Mouse (Mus musculus) cerebellum, adult 9-10 months (tissue): ENCODE results near the gene Gm11172.

Source experiments
- DNase-seq: peaks from one replicate; pipeline ENCODE4 v3.0.0; 2022

The Gm11172 gene

DNA sequence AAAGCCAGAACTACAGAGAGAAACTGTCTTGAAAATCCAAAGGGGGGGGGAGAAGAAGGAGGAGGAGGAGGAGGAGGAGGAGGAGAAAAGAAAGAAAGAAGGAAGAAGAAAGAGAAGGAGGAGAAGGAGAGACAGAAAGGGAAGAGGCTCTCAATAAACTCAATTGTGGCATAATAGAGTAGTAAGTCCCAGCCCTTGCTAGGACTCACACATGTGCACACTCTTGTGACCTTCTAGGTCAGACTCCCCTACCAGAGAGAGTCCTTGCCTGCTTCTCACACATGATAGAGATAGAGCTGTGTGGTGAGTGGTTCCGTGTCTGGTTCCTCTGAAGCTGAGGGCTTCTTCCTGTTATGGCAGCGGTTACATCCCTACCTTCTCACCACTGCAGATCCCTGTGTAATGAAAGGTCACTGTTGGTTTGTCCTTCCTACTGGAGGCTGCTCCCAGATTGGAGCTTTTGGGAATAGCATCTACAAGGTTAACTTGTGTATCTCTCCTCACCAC lies at the start of gene Gm11172:
Gene Gm11172 (plus strand): TSS at position 51 of the 507 bp plus-strand sequence.
- DNase-seq = no peak

DNA sequence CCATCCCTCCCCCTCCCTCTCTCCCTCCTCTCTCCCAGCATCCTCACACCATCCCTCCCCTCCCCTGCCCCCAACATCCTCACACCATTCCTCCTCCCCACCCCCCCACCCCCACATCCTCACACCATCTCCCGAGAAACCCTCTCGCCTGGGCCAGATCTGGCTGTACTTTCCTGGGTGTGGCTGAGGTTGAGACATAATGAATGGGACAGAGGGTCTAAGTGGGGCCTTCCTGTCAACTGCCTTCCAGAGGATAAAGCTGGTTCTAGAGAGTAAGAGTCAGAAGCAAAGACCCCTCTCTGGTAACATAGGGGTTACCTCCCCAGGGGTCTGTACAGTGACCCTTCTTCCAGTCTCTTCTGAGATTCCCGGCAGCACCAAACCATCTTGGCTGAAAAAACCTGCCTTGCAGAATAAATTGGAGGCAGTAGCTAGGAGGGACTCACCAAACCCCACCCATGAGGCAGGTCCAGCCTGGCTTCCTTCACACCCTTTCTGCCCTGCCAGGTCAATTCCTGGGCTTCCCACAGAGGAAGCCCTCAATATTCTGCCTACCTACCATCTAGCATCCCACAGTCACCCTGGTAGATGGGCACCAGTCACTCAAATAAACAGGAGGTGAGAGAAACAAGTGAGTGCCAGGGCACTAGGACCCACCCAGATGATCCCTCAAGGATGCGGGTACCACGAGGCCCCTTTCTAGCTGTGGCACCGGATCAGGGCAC lies 49.0 kb upstream of the Gm11172 start:
- DNase-seq = no peak

DNA sequence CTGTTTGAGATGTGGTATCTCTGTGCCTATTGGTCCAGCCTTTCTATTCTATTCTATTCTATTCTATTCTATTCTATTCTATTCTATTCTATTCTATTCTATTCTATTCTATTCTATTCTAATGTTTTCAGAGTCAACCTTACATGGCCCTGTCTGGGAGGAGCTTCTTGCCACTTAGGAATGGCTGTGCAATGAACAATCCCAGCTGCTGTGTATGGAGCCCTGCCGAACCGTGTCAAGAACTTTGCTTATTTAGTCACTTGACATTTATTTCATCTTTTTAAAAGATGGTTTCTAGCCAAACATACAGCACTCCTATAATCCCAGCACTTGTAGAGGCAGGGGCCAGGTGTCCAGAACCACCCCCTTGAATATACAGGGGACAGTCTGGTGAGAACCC lies 48.4 kb upstream of the Gm11172 start:
- no peak for DNase-seq

DNA sequence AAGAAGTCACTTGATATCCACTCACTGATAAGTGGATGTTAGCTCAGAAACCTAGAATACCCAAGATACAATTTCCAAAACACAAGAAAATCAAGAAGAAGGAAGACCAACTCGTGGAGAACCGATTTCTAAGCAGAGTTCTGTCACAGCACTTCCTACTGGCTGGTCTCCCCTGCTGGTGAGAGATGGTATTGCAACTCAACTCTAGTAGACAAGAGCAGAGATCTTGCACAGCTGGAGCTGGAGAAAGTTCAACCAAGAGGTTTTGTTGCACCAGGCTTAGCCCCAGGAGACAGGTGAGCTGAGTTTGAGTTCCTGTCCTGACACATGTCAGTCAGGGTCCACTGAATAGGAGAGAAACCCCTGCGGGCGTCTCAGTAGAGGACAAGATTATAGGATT lies 45.6 kb upstream of the Gm11172 start:
- DNase-seq = peak; percentile 78

DNA sequence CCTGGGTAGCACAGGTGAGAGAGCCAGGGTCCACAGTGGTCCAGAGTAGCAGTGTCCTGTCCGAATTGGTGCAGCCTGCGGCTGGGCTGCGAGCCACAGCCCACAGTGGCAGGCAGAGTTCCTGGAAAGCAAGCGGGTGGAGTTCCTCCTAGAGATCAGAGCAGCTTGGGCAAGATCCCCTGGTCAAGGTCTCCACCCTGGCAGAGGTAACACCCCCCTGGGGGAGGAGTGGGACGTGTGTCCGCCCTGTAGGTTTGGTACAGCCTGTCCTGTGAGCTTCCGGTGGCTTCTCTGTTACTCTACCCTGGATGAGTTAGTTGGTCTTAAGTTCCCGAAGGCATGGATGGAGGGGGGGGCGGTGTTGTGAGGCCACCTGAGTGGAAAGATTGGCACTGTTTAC lies 43.9 kb upstream of the Gm11172 start:
- no peak for DNase-seq

DNA sequence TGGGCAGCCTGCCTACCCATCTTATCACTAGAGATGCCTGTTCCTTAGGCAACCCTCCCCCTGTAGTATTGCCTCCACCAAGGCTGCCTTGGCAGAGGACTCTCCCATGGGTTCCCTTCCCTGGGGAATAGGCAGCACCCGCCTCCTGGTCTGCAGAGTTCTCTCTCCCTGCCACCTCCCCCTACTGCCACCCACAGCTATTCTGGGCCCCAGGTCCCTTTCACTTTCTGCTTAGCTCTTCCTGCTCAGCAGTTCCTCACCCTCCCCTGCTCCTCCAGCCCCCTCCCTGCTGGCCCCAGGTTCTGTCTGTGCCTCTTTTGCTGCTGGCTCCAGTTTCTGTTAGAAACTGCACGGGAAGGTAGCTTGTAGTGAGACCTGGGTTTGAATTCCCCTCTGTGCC lies 43.1 kb upstream of the Gm11172 start:
- no peak for DNase-seq

DNA sequence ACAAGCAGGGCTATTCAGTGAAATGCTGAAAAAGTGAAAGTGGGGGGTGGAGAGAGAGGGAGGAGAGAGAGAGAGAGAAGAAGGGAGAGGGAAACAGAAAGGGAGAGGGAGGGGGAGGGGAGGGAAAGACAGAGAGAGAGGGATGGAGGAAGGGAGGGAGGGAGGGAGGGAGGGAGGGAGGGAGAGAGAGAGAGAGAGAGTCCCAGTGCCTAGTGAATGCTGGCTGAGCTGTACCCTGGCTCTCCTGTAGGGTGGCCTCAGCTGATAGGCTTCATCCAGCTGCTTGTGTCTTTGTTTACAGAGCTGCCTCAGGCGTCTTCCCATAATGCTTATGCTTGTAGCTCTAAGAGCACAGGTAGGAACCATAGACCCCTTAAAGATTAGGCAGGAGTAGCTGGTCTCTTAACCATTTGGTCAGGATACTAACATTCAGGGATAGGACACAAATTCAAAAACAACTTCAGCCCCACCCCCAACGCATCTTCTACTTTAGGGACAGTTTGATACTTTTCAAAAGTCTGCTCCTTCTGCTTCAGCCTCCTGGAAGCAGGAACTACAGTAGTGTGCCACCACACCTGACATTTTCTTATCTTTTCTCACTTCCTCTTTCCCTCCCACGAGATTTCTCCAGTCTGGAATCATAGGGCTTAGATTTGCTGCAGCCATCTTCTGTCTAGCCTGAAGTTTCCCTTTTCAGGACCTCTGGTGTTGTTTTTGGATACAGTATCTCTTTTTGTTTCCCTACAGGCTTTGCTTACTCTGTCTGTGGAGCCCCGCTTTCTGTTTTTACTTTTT lies 42.0 kb upstream of the Gm11172 start:
- no peak for DNase-seq

DNA sequence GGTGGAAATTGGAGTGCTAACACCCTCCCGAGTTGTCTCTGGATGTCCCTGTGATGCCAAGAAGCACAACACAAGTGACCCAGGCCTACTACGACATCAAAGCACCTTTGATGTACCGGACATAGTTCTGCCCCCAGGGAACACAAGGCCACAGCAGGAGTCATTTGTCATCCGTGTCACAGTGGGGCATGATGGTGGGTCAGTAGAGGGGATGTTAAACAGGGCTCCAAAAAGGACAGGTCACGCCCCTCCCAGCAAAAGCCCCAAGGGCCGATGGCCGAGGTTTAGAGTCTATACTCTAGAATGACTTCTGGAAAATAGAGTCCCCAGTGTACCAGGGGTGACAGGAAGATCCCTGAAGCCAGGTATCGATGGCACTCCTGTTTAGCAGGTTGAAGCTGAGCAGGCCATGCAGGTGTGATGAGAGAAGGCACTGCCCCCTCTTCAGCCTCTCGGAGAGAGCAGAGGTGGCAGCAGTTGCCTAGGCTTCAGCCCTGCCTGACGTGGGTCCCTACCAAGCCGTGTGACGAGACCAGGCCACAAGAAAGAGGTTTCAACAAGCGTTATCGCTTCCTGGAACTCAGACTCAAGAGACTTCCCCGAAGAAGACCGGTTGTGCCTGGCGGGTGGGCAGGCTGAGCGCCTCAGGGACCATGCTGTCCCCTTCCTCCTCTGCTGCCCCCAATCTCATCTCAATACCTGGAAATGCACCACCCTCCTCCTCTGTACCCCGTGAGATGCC lies 40.8 kb upstream of the Gm11172 start:
- DNase-seq = no peak

DNA sequence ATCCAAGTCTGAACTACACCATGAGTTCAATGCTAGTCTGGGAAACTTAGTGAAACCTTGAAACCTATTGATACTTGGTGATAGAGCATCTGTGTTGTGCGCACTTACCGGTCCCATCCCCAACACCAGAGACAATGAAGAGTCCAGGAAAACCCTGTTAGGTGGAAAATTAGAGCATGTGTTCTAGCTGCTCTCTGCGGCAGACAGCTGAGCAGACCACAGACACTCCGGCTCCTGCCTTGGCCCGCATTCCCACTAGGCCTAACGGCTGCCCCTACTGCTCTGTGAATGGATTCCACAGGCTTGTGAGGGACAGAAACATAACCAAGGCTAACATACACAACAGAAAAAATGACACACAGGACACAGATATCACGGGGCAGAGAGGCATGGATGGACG lies 39.2 kb upstream of the Gm11172 start:
- no peak for DNase-seq

DNA sequence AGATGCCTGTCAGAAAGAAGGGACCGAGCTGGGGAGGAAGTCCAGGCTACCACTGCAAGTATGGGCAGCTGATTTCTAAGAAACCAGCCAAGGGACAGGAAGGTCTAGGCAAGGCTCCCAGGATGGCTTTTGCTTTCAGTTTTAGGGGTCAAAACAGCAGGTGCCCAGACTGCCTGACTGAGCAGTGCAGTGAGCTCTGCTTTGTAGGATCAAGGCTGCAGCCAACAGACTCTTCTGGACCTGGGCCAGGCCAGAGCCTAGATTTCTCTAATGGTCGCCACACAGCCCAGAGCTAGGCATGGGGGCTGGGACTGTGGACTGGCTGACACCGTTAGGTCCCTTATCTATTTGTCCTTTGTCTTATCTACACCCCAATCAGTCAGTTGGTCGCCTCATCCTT lies 38.0 kb upstream of the Gm11172 start:
- no peak for DNase-seq

DNA sequence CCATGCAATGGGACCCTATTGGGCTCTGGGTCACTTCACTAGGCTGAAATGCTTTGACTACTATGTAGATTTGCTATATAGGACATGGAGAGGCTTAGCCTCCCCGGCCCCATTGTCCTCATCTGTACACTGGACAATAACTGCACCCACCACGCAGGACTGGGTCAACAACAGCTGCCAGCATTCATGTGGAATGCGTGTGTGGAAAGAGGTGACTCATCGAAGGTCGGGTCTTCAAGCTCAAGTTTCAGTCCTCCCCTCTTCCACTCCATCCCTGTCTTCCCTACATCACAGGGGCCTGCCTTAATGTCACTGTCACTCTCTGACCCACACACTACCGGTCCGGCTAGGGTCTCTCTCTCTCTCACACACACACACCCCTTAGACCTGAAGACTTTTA lies 36.4 kb upstream of the Gm11172 start:
- no peak for DNase-seq

DNA sequence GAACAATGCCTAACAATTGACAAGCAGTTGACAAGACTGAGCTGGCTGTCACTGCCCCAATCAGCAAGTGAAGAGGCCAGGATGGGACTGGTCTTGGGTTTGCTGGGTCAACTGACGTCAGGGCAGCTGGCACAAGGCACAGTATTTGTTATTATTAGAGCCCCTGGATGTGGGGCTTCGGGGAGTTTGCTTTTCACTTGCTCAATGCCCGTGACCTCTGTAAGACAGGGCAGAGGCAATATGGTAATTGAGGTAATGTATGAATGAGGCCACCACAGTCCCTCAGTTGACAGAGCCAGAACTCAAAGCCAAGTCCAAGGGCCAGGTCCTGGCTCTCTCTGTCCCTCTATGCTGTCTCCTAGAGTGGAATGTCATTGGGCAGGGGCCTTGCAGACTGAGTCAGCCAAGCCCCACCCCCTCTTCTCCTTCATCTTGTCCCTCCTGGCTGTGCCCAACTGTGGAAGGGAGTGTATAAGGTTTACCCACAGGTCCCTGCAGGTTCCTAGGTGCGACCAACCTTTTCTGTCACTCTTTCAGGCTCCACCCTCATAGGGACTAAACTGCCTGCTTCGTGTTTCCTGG lies 35.0 kb upstream of the Gm11172 start:
- no peak for DNase-seq

DNA sequence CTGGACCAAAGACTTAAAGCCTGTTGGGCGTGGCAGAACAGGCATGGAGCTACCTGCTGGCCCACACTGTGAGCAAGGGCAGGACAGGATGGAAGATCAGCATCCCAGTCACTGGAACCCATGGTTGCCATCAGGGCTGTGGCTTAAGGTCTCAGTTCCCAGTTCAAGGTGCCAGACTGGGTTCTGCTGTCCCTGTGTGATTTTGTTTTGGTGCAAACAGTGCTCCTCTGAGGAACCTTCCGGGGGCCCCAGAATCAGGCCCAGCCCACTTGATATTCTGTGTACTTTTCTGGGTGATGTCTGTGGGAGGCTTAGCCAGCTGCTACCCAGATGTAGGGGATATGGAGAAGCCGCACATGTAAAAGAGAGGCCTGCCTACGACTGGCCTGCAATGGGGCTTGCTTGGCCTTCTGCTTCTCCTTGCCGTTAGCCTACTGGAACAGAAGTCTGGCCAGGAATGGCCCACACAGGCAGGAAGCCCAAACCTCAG lies 32.0 kb upstream of the Gm11172 start:
- no peak for DNase-seq

DNA sequence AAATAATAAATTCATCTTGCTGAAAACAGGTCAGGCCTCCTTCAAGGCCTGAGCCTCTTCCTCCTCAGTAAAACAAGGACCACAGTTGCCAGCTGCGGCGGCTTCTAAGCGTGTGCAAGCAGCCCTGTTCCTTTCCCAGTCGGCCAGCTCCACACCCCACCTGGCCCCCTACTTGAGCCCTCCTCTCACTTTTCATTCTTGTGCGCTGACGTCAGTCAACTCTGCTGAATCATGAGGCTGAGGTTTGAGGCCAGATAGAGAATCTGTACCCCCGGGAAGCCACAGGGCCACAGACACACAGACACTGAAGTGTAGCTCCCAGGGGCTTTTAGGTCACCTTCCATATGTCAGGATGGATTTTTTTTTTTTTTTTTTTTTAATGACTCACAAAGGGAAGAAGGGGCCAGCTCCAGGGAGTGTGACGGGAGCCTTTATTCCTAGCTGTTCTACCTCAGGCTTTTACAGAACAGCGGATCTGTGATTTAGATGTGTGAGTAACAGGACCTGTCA lies 30.8 kb upstream of the Gm11172 start:
- no peak for DNase-seq

DNA sequence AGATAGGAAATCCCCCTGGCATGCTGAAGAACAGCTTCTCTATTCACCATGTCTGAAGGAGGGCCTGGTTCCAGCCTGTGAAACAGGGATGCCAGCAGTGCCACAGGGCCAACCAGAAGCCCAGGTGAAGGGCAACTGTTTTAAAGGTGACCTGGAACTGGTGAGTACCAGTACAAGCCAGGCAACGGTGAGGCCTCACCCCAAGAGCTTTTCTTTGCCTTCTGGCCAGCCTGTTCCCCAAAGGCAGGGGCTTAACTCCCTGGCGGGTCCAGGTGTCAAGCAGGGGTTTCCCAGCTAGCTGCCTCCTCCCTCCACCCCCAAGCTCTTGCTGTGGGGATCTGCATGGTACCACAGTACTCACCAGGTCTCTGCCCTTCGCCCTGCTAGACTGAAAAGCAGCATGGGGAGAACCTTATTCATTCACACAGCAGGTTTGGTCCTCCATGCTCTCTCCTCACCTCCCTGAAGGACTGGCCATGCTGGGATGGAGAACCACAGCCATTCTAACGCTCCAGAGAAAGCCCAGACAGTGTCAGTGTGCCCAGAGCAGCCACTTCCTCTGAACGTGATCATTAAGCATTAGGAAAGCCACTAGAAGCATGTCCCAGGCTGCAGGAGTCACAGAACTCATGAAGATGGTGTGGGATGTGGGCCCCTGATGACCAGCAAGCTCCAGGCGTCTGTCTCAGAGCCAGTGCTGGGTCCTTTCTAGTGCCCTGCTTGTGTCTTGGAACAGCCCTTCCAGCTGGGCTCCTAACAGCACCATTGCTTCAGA lies 30.2 kb upstream of the Gm11172 start:
- DNase-seq = no peak

DNA sequence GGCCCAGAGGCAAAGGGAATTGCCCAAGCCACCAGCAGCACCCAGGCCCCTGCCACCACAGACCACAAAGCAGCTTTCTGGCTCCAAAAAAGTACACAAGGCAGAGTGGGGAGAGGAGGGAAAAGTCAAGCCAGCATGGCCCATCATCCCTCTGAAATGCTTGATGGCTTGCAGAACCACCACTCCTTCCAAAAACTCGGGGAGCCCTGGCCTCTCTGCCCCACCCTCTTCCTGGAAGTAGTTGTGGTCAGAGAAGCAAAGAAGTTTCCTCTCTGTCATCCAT lies 29.6 kb upstream of the Gm11172 start:
- peak; percentile 22 for DNase-seq

DNA sequence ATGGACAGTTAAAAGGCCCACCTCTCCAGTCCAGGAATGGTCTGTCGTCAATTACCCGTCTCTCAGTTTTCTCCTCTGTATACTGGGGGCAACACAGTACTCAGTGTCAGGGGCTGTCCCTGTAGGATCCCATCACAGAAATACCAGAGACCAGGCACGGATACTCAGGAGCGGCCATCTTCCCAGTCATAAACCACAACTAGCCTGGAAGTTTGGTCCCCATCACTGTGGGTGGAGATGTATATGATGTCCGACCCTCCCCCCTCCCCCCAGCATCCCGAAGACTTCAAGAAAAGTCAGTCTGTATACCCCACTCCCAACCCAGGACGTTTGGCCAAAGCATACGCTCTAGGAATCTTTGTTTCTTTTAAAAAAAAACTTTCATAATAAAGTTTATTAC lies 29.3 kb upstream of the Gm11172 start:
- no peak for DNase-seq

DNA sequence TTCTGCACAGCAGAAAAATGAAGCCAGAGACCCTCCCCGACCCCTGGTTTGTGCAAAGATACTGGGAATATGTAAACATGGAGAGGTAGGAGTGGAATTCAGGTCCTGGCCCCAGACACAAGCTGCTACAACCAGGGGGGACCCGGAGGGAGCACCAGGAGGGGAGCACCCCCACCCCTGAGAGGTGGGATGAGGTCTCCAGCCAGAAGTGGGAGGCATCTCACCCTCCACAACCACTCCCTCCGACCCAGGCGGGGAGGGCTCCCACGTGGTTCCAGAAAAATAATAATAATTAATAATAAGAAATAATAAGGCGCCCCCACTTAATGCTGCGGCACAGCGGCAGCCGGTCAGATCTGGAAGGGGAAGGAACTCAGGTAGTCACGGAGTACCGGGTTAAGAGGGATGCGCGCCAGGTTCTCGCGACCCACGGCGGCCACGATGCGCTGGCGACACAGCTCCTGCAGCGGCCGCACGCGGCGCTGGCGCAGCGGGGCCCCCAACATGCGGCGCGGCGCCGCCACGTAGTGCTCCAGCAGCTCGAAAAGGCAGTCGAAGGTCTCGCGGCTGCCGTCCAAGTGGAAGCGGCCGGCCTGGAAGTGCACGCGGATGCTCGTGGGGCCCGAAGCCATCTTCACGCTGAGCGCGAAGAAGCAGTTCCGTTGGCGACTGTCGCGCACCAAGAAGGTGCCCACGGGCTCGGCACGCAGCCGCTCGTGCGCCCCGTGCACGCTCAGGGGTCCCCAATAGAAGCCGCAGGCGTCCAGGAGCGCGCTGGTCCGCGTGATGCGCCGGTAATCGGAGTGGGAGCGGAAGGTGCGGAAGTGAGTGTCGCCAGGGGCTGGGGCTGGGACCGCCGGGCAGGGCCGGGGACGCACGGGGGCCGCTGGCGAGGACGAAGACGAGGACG lies 28.6 kb upstream of the Gm11172 start:
- peak; percentile 32 for DNase-seq

DNA sequence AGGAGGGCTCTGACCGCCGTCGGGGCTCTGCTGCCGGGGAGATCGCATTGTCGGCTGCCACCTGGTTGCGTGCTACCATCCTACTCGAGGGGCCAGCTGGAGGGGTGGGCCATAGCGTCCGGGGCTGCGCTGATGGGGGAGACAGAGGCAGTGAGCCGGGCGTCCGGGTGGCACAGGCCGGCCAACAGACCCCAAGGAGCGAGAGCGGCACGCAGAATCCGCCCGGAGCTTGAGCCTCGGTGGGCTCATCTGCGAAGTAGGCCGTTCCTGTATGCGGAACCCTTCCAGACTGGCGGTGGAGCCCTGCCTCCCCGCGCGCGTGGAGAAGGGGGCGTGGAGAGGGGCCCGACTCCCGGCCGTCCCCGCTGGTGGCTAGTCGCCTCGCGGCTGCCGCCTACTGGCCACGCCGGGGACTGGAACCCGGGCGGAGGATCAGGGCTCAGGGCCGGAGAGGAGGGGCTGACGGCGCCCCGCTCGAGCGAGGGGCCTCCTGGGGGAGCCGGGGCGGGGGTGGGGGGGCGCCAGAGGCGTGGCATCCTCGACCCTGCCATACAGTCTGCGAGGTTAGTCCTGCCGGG lies 27.8 kb upstream of the Gm11172 start:
- peak; percentile 87 for DNase-seq

DNA sequence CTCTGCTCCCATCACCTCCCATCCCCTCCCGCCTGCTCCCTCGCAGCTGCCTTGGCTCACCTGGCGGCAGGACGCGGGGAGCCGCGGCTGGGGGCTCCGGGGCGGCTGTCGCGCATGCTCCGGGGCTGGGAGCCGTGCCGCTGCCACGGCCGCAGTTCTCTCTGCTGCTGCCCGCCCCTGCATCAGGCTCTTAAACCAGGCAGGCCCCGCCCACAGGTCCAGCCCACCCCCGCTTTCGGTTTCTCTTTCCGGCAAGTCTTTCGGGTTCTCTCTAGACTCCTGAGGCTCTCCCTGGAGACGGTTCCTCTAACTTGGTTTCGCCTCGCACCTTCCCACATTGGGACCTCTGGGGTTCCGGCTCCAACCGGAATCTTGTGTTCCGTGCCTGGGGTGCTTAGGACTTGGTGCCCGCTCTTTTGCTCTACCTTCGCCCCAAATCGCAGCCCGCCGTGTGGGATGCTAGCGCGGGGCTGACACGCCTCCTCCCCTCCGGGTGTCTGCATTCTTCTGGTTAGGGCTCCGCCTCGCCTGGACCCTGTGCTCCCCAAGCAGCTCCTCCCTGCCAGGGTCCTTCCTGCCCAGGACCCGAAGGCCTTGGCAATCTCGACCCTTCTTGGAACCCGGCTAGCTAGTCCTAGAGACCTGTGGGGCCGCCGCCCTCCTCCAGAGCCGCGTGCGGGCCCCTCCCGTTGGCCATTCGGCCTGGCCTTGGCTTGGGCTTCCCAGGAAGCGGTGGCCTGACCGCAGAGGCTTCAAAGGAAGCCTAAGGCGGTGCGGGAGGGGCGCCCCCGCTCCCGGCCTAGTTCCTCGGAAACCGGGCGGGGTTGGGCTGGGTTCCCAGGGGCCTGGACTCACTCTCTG lies 27.1 kb upstream of the Gm11172 start, which contains the start of gene Socs1:
Gene Socs1 (minus strand): TSS at position 166 of the 861 bp plus-strand sequence.
- DNase-seq = peak; percentile 74
